Mouse (Mus musculus) T-cell, adult 2 months (primary cell): ENCODE results near the gene Ackr4.

Experiments
- DNase-seq: peaks from one replicate; pipeline ENCODE4 v3.0.0; 2022; ENCODE audit warnings: low spot score

The Ackr4 gene

GRCm38 (mm10) chr9:104126833-104127232, at the start of gene Ackr4:
Gene Ackr4 (minus strand): TSS chr9:104126933.
- DNase-seq = no peak

- DNase-seq = no peak
Observed at GRCm38 (mm10) chr9:104172342-104172741, 45.6 kb upstream of the Ackr4 start.

- no peak for DNase-seq
Observed at GRCm38 (mm10) chr9:104171651-104172050, 44.9 kb upstream of the Ackr4 start.

DNA sequence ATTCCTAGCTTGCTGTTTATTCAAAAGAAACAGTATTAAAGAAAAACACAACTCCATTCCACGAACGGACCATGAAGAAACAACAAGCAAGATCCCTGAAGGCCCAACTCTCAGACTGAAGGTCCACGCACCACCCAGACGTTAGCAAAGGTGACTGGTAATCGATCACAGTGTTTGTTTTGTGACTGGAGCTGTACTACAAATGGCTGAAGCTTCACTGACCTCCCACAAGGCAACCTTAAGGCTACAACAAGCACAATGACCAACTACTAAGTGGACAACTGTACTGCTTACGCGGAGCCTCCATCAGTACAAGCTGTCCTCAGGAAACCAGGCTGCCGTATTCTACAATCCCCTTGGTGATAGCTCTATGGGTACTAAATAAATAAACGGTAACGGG, 43.3 kb upstream of the Ackr4 start:
- DNase-seq = no peak

DNA sequence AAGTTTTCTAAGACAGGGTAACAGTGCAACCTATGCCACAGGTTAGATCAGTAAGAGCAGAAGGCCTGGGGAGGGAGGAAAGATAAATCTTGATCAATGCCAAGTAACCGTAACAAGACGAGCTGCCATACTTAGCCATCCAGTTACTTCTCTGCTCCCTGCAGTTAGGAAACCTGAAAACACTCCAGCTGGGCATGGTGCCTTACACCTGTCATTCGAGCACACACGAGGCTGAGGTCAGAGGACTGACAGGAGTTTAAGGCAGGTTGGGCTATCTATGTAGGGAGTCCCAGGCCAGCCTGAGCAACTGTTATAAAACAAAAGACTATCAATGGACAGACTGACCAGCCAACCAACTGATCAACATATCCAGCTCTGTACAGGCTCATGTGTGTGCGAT, 39.2 kb upstream of the Ackr4 start:
- DNase-seq = no peak

DNA sequence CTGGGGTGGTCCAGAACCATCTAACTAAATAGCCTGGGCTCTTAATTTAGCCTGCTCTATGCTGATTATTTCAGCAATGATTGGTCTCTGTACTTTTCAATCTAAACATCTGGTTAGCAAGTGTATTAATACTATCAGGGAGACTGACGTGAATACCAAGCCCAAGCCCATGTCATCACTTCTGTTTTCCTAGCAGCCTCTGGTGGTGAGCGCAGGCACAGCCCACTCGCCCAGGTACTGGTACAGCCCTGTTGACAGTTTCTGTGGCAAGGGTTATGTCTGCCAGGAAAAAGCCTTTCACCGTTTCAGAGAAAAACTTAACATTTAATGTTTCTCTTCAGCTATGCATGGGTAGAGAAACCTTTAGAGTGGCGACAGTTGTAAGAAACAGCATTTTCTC, 37.5 kb upstream of the Ackr4 start:
- no peak for DNase-seq

DNA sequence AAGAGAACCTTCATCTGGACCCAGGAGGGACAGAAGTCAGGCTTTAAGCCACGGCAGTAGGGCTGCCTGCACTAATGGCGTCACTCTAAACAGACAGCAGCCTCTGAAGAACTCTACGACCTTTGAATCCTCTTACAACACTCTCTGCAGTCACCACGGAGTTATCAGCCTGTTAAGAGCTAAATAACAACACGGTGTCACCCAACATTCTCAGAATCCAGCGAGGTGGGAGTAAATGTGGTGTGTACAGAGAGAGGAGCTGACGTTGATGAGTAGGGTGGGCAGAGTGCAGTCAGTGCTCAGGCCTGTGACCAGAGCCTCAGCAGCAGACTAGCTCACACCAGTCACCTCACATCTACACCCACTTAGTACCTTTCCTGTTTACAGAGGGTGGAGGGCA, 34.4 kb upstream of the Ackr4 start:
- DNase-seq = no peak

DNA sequence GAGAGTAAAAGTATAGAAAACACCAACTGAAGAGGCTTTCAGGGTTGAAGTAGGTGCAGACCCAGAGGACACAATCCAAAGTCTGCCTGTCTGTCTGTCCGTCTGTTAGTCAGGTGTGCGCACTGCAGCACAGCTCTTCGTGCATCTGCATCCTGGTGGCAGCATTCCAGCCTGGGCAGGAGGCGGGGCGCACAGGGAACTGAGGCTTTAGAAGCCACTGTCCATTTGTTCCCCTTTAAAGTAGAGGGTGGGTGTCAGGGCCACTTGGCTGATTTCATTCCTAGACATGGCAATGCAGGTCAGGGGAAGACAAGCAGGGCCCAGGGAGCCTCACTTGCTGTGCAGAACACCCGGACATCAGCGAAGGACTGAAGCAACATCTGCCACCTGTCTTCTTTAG, 30.6 kb upstream of the Ackr4 start:
- no peak for DNase-seq

- DNase-seq = no peak
Observed at GRCm38 (mm10) chr9:104156506-104156905, 29.8 kb upstream of the Ackr4 start.

DNA sequence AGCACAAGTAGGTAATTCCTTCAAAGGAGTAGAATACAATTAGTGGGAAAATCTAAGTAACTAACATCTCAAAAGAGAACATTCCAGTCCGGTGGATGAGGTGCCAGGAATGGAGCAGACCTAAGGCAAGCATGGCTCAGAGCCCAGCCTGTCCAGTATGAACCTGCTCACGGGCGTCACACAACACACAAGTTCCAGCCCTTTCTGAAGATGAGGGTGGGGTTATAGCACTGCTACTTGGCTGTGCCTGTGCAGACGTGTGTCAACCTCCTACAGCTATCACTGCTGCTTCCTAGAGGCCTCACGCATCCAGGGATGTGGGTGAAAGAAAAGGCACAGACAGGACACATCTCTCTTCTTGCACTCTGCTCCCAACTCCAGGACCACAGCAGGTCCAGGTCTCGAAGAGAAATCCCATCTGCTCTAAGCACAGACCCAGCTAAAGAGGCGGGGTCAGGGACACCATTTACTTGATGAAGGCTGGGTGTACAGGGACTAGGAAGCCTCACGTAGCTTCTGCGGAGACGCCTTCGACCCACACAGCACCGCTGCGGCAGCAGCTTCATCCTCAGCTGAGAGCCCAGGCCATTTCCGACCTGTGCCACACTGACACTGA, 28.5 kb upstream of the Ackr4 start:
- no peak for DNase-seq

- no peak for DNase-seq
Observed at GRCm38 (mm10) chr9:104152121-104152520, 25.4 kb upstream of the Ackr4 start.

- DNase-seq = no peak
Observed at GRCm38 (mm10) chr9:104148969-104149368, 22.2 kb upstream of the Ackr4 start.

DNA sequence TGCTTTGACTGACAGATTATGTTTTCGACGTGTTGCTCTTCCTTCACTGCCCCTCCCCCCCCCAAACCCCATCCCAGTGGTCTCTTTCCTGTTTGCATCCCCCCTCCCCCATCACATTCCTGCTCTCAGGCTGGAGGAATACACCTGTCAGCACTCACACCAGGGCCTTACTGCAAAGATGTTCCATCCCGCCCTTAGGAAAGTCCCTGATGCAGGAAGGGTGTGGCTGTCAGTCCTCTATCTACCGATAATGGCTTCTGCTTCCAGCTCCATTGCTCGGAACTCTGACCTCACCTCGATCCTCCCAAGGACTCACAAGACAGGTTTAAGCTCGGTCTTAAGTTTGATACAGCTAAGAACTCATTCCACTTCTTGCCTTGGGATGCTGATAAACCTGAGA, 19.9 kb upstream of the Ackr4 start:
- DNase-seq = no peak

- no peak for DNase-seq
Observed at GRCm38 (mm10) chr9:104144314-104144996, 17.7 kb upstream of the Ackr4 start.

GRCm38 (mm10) chr9:104142805-104143204, 16.1 kb upstream of the Ackr4 start:
- DNase-seq = no peak

DNA sequence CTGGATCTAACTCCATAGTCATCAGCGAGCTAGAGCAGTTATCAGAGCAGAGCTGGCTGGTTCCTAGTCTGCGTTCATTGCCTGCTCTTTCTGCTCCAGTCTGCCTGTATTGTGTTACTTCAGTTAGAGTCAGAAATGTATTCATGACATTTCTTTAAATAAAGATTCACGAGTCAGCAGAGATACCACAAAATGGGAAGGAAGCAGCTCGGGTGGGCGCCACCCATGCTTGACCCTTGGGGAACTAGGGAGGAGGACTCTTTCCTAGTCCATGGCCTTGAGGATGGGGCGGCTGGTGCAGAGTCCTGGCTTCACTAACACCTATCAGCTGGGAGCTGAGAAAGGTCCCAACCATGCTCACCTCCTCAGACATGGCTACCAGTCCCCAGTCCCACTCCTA, 13.6 kb upstream of the Ackr4 start:
- DNase-seq = no peak

DNA sequence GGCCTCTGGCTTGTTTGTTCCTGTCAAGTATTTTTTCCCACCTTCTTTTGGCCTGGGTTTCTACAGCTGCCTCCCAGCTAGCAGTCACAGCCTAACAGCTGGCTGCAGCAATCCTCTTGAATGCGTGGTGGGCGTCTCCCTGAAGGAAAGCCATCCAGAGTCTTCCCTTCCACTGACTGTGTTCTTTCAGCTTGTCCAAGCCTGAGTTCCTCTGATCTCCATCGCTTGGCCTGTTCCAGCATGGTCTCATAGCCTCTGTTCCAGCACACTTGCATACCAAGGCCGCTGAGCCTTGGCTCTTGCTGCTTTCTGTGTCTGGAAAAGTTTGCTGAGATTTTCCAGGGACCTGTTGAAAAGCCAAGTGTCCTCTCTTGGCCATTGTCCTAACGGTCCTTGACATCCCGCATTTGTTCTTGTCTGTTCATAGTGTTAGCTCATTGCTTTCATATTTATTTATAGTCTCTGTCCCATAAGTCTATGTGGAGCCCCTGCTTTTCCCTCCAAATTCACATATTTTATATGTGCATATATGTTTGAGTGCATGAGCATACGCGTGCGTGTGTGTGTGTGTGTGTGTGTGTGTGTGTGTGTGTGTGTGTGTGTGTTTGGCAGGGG, 3.5 kb upstream of the Ackr4 start:
- no peak for DNase-seq

GRCm38 (mm10) chr9:104128110-104128509, 1.4 kb upstream of the Ackr4 start:
- no peak for DNase-seq

GRCm38 (mm10) chr9:104123622-104124021, 3.1 kb downstream of the Ackr4 start:
- no peak for DNase-seq

DNA sequence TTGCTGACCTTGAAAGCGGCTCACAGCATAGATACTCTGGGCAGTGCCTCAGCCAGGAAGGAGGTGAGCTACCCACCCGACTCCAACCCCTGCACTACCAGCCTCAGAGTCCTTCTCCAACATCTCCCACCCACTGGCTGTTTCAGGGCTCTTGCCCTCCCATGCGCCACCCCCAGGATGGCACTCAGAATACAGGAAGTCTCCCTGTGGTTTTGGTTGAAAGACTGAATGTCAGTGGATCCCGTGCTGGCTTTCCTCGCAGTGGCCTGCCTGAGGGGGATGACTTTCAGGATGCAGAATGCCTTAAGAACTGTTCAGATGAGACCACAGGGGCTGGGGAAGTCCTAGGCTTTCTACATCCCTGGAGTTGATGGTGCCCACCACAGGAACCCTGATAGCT, 3.6 kb downstream of the Ackr4 start:
- no peak for DNase-seq

DNA sequence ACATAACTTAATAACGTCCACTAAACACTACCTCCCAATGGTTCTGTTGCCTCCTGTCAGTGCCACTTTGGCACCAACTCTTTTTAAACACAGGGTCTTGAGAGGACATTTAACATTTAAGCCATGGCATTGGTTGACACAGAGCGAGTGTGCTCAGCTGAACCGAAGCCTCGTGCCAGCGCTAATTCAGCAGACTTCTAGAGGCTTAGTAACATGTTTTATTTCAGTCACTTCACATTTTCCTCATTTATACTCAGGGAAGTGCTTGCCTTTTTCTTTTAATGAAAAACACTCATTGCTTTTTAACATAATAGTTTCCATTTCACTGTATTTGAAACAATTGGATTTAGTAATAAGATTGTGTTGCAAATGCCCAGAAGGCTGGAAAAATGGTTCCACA, 17.6 kb downstream of the Ackr4 start:
- DNase-seq = no peak

DNA sequence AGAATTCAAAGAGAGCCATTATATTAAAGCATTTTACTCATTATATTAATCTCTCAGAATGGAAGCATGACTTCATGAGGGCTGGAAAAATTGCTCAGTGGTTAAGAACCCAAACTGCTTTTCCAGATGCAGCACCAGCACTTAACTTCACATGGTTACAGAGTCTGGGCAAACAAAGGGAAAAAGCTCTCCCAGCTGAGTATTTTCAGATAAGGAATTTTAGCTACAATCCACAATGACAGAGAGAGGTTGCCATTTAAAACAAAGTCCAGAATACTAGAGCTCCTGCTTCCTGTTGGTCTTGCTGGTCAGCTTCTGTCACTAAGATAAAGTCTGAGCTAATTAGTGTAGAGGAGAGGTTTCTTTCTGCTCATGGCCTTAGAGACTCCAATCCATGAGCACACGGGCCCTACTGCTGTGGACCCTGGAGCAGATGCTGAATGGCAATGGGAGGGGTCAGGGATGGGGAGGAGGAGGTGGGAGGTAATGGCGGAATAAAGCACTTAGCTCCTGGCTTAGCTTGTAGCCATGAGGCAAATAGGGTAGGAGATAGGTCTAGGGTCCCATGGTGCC, 18.1 kb downstream of the Ackr4 start:
- no peak for DNase-seq

GRCm38 (mm10) chr9:104107482-104107881, 19.3 kb downstream of the Ackr4 start:
- no peak for DNase-seq
